Mouse (Mus musculus): ENCODE data around the gene Olfr307. TPM values are rescaled to one million over a fixed set of nuclear protein-coding genes. Genes with fewer than 3 reads are reported as not detected.
"Not testable (repeated sequence)": the region's sequence is repeated elsewhere in the genome, so short reads cannot be mapped to it uniquely, and the experiment has no call there.

The Olfr307 gene
- total RNA-seq (2021) = not detected

- DNase-seq = no peak
- intact Hi-C loops (cut with DNase I) = no loop called here
Observed at GRCm38 (mm10) chr7:86337486-86337885, at the start of gene Olfr307. Gene Olfr307 (minus strand): TSS chr7:86337586.

DNA sequence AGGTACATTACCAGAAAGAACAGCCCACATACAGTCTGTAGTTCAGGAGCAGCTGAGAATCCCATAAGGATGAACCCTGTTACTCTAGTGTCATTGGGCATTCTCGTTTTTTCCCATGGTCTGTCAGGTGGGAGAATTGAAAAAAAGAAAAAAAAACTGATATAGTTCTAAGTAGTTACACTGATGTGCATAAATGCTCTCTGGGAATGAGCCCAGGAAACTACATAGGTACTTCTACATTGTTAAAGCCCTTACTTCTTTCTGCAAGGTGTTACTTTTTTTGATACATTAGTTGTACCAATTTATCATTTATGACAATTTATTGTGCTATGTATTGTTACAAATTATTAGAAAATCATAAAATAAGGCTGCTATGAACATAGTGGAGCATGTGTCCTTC lies 49.2 kb upstream of the Olfr307 start, which contains the start of gene Olfr304:
Olfr304 (minus strand) TSS at position 101 of the 400 bp plus-strand sequence.
- DNase-seq = no peak
- intact Hi-C loops (cut with DNase I) = no loop called here

- intact Hi-C loops (cut with DNase I) = no loop called here
- DNase-seq = no peak
Observed at GRCm38 (mm10) chr7:86385769-86386168, 48.4 kb upstream of the Olfr307 start.

DNA sequence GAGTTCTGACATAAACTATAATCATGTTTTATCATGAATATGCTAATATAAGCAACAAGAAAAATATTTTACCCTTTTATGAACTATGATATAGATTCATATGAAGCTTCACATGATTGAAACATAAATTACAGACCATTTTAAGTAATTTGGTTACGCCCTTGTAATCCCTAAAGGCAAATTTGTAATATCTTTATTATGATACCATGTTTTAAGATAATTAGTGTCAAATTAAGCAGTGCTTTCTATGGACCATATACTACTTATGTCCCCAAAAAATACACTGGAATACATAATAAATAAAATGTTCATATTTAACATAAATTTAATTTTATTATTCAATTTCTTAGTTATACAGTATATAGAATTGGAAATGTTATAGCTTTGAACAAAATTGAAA lies 29.4 kb upstream of the Olfr307 start, which contains the start of gene Olfr305:
Olfr305 (minus strand) TSS at position 101 of the 400 bp plus-strand sequence.
- intact Hi-C loops (cut with DNase I) = no loop called here
- no peak for DNase-seq

DNA sequence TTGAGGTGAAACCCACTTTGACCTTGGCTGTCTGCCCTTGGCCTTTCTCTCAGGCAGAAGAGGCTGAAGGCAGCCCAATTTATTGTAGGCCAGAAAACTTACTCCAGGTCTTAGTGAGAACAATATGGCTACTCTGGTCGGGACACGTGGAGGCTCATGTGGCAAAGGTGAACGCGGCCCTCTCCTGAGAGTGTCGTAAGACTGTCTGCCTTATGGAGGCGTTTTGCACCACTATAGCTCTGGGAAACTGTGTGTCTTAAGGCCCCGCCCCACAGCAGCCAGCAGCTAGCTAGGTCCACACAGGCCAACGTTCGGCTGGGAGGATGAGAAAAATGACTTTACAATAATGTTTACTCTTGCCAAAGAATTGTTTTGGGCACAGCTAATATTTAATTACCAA lies 8.9 kb upstream of the Olfr307 start:
- intact Hi-C loops (cut with DNase I); DNase-seq: not testable (repeated sequence)

- intact Hi-C loops (cut with DNase I) = no loop called here
- DNase-seq = no peak
Observed at GRCm38 (mm10) chr7:86344253-86344652, 6.9 kb upstream of the Olfr307 start.

DNA sequence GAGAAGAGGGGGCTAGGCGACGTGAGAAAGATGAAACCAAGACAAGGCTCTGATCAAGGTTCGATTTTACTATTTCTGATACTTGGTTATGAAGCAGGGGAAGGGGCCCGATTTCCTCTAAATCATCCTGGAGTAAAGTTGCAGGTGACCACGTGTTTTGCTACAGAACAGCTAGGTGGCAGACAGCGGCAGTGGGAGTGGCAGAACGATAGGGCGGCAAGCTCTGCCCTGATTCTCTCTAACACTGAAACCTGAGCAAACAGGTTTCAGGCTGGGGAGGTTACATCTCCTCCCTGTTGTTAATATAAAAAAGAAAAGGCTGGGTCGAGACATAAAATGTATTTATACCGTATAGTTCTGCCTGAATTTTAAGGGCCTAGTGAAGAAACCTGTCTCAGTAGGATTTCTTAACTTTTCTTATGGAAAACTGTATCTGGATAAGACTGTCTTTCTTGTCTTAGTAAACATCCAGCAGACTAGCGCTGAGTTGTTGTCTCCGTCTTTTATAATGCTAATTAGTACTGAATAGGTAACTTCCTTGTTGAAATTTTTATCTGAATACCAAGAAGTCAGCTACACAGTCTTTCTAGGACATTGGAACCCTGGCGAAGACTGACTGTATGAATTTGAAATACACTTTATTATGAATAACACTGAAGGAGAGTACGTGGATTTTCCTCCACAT lies 5.6 kb upstream of the Olfr307 start:
- DNase-seq = no peak
- intact Hi-C loops (cut with DNase I) = no loop called here

DNA sequence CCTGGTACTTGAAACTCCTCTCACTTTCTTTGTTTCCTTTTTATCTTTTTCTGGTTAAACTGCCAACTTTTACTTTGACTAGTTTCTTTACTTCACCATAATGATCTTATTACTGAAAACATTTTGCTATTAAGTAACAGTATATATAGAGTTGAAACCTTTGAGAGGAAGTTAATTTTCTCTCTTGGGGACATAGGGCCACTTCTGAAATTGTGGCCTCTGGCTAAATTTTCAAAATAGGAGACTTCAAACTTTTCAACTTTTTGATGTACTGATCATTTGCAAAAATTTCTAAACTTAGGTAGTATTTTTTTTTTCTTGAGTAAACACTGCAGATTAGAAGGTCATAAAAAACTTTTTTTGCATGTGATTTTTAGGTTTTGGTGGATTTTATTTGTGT lies 11.9 kb downstream of the Olfr307 start, which contains the start of gene Olfr308:
Olfr308 (minus strand) TSS at position 101 of the 400 bp plus-strand sequence.
- intact Hi-C loops (cut with DNase I) = no loop called here
- no peak for DNase-seq

- intact Hi-C loops (cut with DNase I) = no loop called here
- DNase-seq = no peak
Observed at GRCm38 (mm10) chr7:86321323-86321722, 16.1 kb downstream of the Olfr307 start.

DNA sequence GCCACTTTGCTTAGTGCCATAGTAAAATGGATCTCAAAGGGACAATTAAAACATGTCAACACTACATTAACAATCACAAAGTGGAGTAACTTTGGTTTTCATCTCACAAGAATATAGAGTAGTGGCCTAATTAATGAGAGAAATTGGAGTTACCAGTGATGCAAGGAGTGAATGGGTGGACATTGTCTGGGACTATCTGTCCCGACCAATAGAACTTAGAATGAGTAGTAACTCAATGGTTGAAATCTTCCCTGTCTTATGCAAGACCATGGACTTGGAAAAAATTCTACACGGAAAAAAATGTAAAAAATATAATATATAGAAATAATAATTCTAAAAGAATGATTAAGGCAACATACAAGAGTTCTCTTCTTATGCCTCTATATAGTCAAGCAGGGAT lies 23.8 kb downstream of the Olfr307 start, which contains the start of gene Olfr309:
Olfr309 (minus strand) TSS at position 101 of the 400 bp plus-strand sequence.
- intact Hi-C loops (cut with DNase I) = no loop called here
- DNase-seq = no peak

Small RNAs within 50 kb of the gene (microRNA-seq; reads per million reads assigned to microRNA genes)
- 0 reads per million in 2 experiments for gene Gm23192

Other genes with a start within 250 kb of the Olfr307 start
- gene Vmn2r75, start 165.8 kb downstream of the Olfr307 start, total RNA-seq (2021) = not detected
- not detected for gene Vmn2r76, start 91.3 kb downstream of the Olfr307 start, total RNA-seq (2021)
- gene Olfr310, start 60.4 kb downstream of the Olfr307 start, total RNA-seq (2021) = not detected
- gene Olfr309, start 23.9 kb downstream of the Olfr307 start, total RNA-seq (2021) = not detected
- not detected for gene Olfr308, start 12.0 kb downstream of the Olfr307 start, total RNA-seq (2021)
- not detected for gene Olfr305, start 29.3 kb upstream of the Olfr307 start, total RNA-seq (2021)
- not detected for gene Olfr304, start 49.1 kb upstream of the Olfr307 start, total RNA-seq (2021)
- gene Olfr303, start 60.2 kb upstream of the Olfr307 start, total RNA-seq (2021) = not detected
- not detected for gene Olfr301, start 66.3 kb upstream of the Olfr307 start, total RNA-seq (2021)
- not detected for gene Olfr299, start 122.3 kb upstream of the Olfr307 start, total RNA-seq (2021)
- not detected for gene Olfr298, start 154.9 kb upstream of the Olfr307 start, total RNA-seq (2021)
- gene Olfr297, start 182.4 kb upstream of the Olfr307 start, total RNA-seq (2021) = not detected
- not detected for gene Olfr295, start 246.3 kb upstream of the Olfr307 start, total RNA-seq (2021)